Mouse (Mus musculus): ENCODE data around the gene Zfp428. TPM values are rescaled to one million over a fixed set of nuclear protein-coding genes. Genes with fewer than 3 reads are reported as not detected.

Gene Zfp428
- total RNA-seq, 2 experiments from 2014 or later: 17.3 to 18.5 TPM

DNA sequence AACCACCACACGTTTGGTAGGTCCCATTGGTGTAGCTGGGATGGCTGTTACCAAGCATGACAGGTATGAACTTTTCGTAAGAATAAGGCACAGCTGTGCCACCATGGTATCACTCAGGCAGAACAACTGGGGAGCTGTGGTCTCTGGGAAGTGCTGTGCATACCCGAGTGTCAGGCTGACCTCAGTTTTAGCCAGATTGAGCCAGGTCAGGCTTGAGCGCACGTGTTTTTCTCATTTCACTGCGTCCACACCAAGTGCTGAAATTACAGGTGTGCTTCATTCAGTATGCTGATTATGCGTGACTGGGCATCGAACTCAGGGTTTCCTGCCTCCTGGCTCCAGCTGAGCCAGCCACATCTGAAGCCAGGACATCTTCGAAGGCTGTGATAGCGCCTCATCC is 49.0 kb downstream of the Zfp428 start:
- no peak for DNase-seq

DNA sequence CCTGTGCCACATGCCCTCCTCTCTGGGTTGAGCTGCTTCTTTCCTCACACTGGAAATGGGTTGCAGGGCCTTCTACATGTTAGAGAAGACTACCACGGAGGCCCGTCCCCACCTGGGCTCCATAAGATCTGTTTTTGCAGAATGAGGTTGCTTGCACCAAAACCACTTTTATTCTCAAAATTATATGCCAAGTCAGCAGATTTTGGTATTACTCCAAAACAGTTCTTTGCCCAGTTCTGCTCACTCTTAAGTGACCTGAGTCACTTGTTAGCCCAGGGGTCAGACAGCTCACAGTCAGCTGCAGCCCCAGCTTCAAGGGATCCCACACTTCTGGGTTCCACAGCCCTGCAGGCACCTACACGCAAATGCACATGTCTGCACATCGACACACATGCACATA is 54.6 kb downstream of the Zfp428 start:
- no peak for DNase-seq

GRCm38 (mm10) chr7:24563191-24563836 is 56.5 kb downstream of the Zfp428 start:
- no peak for DNase-seq

DNA sequence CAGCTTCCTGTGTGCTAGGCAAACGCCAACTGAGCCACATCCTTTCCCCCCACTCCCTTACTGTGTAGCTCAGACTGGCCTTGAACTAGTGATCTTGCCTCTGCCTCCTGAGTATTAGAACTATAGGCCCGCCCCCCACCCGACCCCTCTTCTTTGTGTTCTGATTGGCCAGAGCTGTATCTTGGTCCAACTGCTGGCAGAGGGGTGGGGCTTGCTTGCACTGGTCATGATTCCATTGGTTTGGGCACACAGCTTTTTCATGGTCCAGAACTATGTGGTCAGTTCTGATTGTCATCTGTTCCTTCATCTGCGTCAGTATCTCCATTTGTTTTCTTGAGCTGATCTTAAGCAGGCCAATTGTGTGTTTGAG is 57.0 kb downstream of the Zfp428 start:
- DNase-seq: no peak

DNA sequence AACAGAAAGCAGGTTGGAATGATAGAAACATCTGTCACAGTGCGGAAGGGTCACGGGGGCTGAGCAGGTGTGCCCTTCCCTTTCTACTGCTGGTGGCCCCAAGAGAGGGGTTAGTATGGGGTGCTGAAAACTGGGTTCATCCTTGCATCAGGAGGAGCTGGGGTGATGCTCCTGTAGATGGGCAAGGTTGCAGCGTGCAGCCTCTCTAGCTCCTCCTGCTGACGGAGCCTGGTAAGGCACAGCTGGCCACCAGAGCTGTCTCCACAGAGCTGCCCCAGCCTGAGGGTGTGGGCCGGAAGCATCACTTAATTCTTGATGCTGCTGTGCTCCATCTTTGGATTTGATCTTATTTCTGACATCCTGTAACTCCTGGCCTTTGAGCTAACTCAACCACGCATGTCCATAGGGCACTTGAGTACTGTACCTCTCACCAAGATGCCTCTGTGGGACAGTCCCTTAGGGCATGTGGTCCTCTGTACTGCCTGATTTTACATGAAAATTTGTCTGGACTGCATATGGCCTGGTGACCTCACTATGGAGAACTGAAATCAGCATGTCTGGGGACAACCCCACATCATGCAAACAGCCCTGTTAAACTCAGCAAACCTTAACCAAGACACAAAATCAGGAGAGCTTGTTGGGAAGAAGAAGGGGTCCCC is 57.9 kb downstream of the Zfp428 start:
- DNase-seq: peak; percentile 85

Other genes starting within 250 kb of the Zfp428 start
- gene Zfp93, start 236.6 kb upstream of the Zfp428 start, total RNA-seq (2021): 1 to 10 TPM; 3.7 to 4.8 TPM
- 1 to 10 TPM; 4.2 to 6.6 TPM for gene Zfp61, start 205.8 kb upstream of the Zfp428 start, total RNA-seq (2021)
- 1 to 10 TPM; 1.0 to 1.8 TPM for gene Zfp94, start 190.3 kb upstream of the Zfp428 start, total RNA-seq (2021)
- gene Tescl, start 173.1 kb upstream of the Zfp428 start, total RNA-seq (2021): under 1 TPM; 0.32 to 0.33 TPM
- gene Lypd5, start 157.8 kb upstream of the Zfp428 start, total RNA-seq (2021): not detected
- gene Kcnn4, start 136.7 kb upstream of the Zfp428 start, total RNA-seq (2021): 1 to 10 TPM; 1.0 TPM
- 10 to 100 TPM; 15.0 to 15.5 TPM for gene Smg9, start 107.4 kb upstream of the Zfp428 start, total RNA-seq (2021)
- not detected for gene Irgc1, start 54.7 kb upstream of the Zfp428 start, total RNA-seq (2021)
- 10 to 100 TPM in 1 of 2 experiments, 1 to 10 TPM in 1; 6.4 to 10.4 TPM for gene Plaur, start 44.5 kb upstream of the Zfp428 start, total RNA-seq (2021)
- gene Cadm4, start 25.0 kb upstream of the Zfp428 start, total RNA-seq (2021): 10 to 100 TPM; 11.9 to 12.5 TPM
- gene AC161166.1, start 5.4 kb downstream of the Zfp428 start, total RNA-seq (2021): not detected
- gene Irgq, start 23.7 kb downstream of the Zfp428 start, total RNA-seq (2021): 10 to 100 TPM; 16.7 to 17.2 TPM
- not detected for gene Pinlyp, start 39.1 kb downstream of the Zfp428 start, total RNA-seq (2021)
- gene Xrcc1, start 39.3 kb downstream of the Zfp428 start, total RNA-seq (2021): 10 to 100 TPM; 42.0 to 43.9 TPM
- 10 to 100 TPM; 15.9 to 16.9 TPM for gene Ethe1, start 80.5 kb downstream of the Zfp428 start, total RNA-seq (2021)
- under 1 TPM; 0.27 to 0.33 TPM for gene Zfp575, start 80.6 kb downstream of the Zfp428 start, total RNA-seq (2021)
- under 1 TPM; 0.57 to 0.61 TPM for gene Phldb3, start 103.8 kb downstream of the Zfp428 start, total RNA-seq (2021)
- not detected for gene Lypd3, start 129.5 kb downstream of the Zfp428 start, total RNA-seq (2021)
- gene Tex101, start 169.7 kb downstream of the Zfp428 start, total RNA-seq (2021): not detected
- gene BC049730, start 202.2 kb downstream of the Zfp428 start, total RNA-seq (2021): not detected
- gene Gm4763, start 219.9 kb downstream of the Zfp428 start, total RNA-seq (2021): not detected

Measured in heart, postnatal 4 days (tissue).